Mouse (Mus musculus) bone marrow macrophage, adult 2 months (primary cell): ENCODE measurements around the gene Cobll1. TPM values are rescaled to one million over a fixed set of nuclear protein-coding genes. Genes with fewer than 3 reads are reported as not detected.

ENCODE experiments used
- H3K27ac ChIP-seq: 2 replicates; pipeline ENCODE4 v1.5.1; 2012; ENCODE audit warnings: low read depth, low read length; ENCODE audit not compliant: insufficient read depth
- H3K4me1 ChIP-seq: 2 replicates; pipeline ENCODE4 v1.6.1; 2012; ENCODE audit warnings: low read length; ENCODE audit not compliant: control insufficient read depth, insufficient read depth
- H3K4me3 ChIP-seq: 2 replicates; pipeline ENCODE4 v1.5.1; 2012; ENCODE audit warnings: mild to moderate bottlenecking, low read length, moderate library complexity; ENCODE audit not compliant: insufficient read depth
- CTCF ChIP-seq: IDR thresholded peaks from 2 replicates; pipeline ENCODE4 v1.5.1; 2012; ENCODE audit warnings: low read depth, mild to moderate bottlenecking, low read length, moderate library complexity
- POLR2A ChIP-seq: IDR thresholded peaks from 2 replicates; pipeline ENCODE4 v1.6.1; 2012; ENCODE audit warnings: mild to moderate bottlenecking, low read depth, low read length, borderline replicate concordance
- polyA plus RNA-seq: library from polyadenylated mRNA; stranded (reverse); fragments of >200 nt; gene quantifications from 2 replicates; pipeline ENCODE4 v1.2.4, GENCODE M21; 2012; ENCODE audit not compliant: missing spikeins, insufficient read depth, insufficient read length

Cobll1 gene
- polyA plus RNA-seq, 1 experiment = 0.60 TPM

DNA sequence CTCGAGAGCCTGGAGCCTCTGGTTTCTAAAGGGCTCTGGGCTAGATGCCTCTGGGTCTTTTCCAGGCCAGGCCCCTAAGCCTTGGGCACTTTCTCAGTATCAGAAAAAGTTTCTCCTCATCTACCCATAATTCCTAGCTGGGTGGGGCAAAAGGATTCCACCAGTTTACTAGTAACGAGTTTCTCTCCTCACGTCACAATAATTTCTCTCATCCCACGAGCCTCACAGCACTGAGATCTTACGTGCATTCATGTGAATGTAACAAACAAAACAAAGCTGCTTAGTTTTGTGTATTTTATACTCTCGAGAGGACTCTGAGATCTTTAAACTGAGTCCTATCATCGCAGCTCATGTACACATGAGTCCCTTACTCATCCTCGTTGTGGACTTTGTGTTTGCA lies 57.5 kb downstream of the Cobll1 start:
- Histone ChIP-seq H3K27ac (no peak overlapping the region), H3K4me3 (no peak overlapping the region), H3K4me1 (no peaks in the 10 kb centered on the region)
- no peak for TF ChIP-seq CTCF
- TF ChIP-seq POLR2A = no peak

- no peak overlapping the region for H3K27ac ChIP-seq
These were observed 58.0 kb downstream of the Cobll1 start for GRCm38 (mm10) chr2:65181066-65181716.

GRCm38 (mm10) chr2:65175645-65176044 lies 63.6 kb downstream of the Cobll1 start:
- no peak overlapping the region for H3K27ac ChIP-seq
- no peak for TF ChIP-seq POLR2A
- TF ChIP-seq CTCF = no peak

More at GRCm38 (mm10) chr2:65181066-65181716, 58.0 kb downstream of the Cobll1 start:
- H3K4me1 ChIP-seq = no peaks in the 10 kb centered on the region
- no peak overlapping the region for H3K4me3 ChIP-seq
- TF ChIP-seq POLR2A (no peak), CTCF (no peak)

GRCm38 (mm10) chr2:65172071-65172470 lies 67.1 kb downstream of the Cobll1 start:
- Histone ChIP-seq H3K4me1 (no peaks in the 10 kb centered on the region), H3K4me3 (no peak overlapping the region), H3K27ac (no peak overlapping the region)
- no peak for TF ChIP-seq POLR2A

More at GRCm38 (mm10) chr2:65175645-65176044, 63.6 kb downstream of the Cobll1 start:
- Histone ChIP-seq H3K4me3 (no peak overlapping the region), H3K4me1 (no peaks in the 10 kb centered on the region)

DNA sequence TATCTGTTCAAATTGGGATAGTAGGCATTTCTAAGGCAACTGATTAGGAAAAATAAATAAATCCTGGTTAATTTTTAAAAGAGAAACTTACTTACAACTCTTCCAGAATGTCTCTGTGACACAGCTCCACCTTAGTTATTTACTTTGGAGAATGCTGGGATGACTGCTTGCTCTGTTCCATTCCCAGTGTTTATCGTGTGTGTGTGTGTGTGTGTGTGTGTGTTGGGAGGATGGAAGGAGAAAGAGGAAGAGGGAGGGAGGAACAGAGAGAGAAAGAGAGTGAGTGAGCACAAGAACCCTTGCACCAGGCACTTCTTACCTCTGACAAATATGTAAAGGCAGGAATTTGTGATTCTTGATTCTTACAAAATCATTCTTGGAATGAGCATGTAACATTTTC lies 67.7 kb downstream of the Cobll1 start:
- no peak for TF ChIP-seq CTCF
- no peak for TF ChIP-seq POLR2A
- Histone ChIP-seq H3K4me1 (no peaks in the 10 kb centered on the region), H3K4me3 (no peak overlapping the region), H3K27ac (no peak overlapping the region)

DNA sequence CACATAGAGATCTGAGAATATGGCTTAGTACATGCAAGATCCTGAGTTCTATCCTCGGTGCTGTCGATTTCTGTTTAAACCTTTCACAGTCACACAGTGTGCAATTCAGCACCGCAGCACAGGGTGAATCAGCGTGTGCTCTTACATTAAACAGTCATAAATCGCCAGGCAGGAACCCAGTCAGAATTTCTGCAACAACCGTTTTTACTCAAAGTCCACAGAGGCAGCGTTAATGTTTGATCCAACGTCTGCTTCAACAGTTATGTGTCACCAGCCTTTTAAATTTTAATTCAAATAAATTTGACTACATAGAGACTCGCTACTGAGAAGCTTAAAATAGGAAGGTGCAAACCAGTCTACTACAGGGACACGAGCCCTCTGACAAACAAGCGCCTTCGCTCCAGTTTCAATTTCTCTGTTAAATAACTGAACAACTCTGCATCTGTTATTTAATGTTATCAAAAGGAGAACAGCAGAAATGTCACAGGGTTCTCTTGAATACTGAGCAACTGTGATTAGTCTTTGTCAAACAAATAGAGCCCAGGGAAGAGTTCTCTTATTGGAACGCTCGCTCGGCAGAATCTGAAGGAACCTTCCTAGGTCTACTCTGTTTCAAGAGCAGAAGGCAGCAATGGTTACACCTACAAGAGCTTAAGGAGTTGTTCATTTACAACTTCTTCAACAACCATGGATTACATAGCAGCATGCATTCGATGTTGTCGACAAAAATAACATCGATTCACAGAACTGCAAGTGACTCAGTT lies 68.3 kb downstream of the Cobll1 start:
- no peak for TF ChIP-seq CTCF
- no peak for TF ChIP-seq POLR2A
- Histone ChIP-seq H3K4me1 (no peaks in the 10 kb centered on the region), H3K27ac (no peak overlapping the region), H3K4me3 (peak overlapping the region; percentile 3; the same call in 1 of the 2 replicates)

DNA sequence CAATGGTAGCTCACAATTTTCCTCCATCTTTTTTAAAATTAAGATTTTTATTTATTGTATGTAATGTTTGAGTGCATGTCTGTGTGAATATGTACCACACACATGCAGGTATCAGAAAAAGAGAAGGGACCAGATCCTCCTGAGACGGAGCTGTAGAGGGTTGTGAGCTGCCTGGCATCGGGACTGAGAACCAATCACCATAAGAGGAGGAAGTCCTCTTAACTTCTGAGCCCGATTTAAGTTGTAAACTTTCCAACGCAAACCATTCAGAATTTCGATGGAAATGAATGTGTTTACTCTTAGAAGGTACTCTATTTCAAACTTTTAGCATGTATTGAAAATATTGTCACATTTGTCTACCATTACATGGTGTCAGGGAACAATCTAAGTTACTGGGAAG lies 68.9 kb downstream of the Cobll1 start:
- Histone ChIP-seq H3K4me3 (no peak overlapping the region), H3K4me1 (no peaks in the 10 kb centered on the region), H3K27ac (no peak overlapping the region)
- no peak for TF ChIP-seq POLR2A
- no peak for TF ChIP-seq CTCF

GRCm38 (mm10) chr2:65163990-65164389 lies 75.2 kb downstream of the Cobll1 start:
- TF ChIP-seq CTCF = no peak
- TF ChIP-seq POLR2A = no peak
- no peak overlapping the region for H3K4me3 ChIP-seq
- no peak overlapping the region for H3K27ac ChIP-seq
- no peaks in the 10 kb centered on the region for H3K4me1 ChIP-seq

DNA sequence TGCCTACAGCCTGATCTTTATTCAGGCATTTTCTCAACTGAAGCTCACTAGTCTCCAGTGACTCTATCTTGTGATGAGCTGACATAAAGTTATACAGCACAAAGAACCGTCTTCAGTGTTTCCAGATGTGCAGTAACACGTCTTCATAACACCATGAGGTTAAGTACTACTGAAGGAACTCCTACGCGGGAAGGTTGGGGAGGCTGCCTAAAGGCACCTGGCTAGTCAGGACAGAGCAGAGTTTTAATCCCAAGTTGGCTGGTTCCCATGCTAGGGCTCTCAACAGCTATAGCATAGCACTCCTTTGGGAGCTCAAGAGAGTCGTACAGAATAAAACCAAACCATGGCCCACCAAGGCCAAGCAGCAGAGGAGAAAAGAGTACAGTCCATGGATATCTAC lies 76.6 kb downstream of the Cobll1 start:
- Histone ChIP-seq H3K4me1 (no peaks in the 10 kb centered on the region), H3K4me3 (no peak overlapping the region), H3K27ac (no peak overlapping the region)
- TF ChIP-seq POLR2A (no peak), CTCF (no peak)

GRCm38 (mm10) chr2:65161715-65162114 lies 77.5 kb downstream of the Cobll1 start:
- no peak overlapping the region for H3K27ac ChIP-seq
- TF ChIP-seq CTCF (no peak), POLR2A (no peak)
- no peaks in the 10 kb centered on the region for H3K4me1 ChIP-seq
- no peak overlapping the region for H3K4me3 ChIP-seq
